In the genomic region with DNA sequence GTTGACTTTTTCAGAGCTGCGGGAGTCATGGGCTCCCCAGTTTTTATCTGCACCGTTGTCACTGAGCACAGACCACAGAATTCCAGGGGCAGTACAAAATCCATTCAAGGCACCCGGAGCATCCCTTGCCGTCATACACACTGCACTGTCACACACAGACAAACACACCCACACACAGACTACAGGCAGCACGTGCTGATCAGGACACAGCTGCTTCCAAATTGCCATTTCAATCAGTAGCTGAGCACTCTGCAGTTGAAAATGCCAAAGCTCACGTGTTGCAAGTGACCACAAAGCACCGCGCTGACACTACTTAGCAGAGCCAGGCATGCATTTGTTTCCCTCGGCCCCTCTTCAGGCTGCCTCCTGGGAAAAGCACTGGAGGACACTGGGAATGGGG, we compare ENCODE assay signal across 26 mouse cellular contexts. TPM values are rescaled to one million over a fixed set of nuclear protein-coding genes. Genes with fewer than 3 reads are reported as not detected.
DNase-seq lines count a peak whose midpoint lies in the region; ATAC-seq lines count a peak whose summit lies in the region.
"Had no signal": no experiment of that assay in that cellular context is flagged by ENCODE, and none has a peak within 500 bp of the region (broad histone marks: within the 10 kb centered on the region; RNA-seq: fewer than 3 reads in every experiment).

No protein-coding gene starts in this region.

- H3K27ac ChIP-seq in midbrain, embryonic 13.5 days = peak overlapping the region; percentile 35; the same call in 1 of the 2 replicates
- H3K27ac ChIP-seq in midbrain, embryonic 10.5 days (replicated peaks) = no peak overlapping the region
- H3K27ac ChIP-seq in hindbrain, embryonic 14.5 days = no peak overlapping the region
- H3K27ac ChIP-seq in neural tube, embryonic 14.5 days (ENCODE audit: low read depth, low read length) = peak overlapping the region; percentile 46; the same call in 1 of the 2 replicates
- H3K27ac ChIP-seq: embryonic facial prominence, embryonic 10.5 days; heart, adult 2 months; heart, embryonic 13.5 days; kidney, postnatal 0 days; limb, embryonic 15.5 days; liver, embryonic 15.5 days; macrophage; midbrain, embryonic 15.5 days had no signal

- peak; percentile 38; the same call in 1 of the 2 replicates for ATAC-seq in frontal cortex, adult (ENCODE audit: low TSS enrichment)
- no peak for ATAC-seq in midbrain, embryonic 13.5 days
- ATAC-seq in hindbrain, embryonic 14.5 days (ENCODE audit: low FRiP score) = no peak
- ATAC-seq in neural tube, embryonic 14.5 days (ENCODE audit: low read depth) = no peak; the same call in 1 of the 2 replicates
- ATAC-seq: forebrain, postnatal 0 days; midbrain, embryonic 15.5 days had no signal

- no peaks in the 10 kb centered on the region for H3K9me3 ChIP-seq in midbrain, embryonic 13.5 days
- peaks cover 5% of the 10 kb centered on the region; the same call in 1 of the 2 replicates for H3K9me3 ChIP-seq in midbrain, embryonic 10.5 days (replicated peaks)
- H3K9me3 ChIP-seq in hindbrain, embryonic 14.5 days (ENCODE audit: control insufficient read depth, low read length) = no peaks in the 10 kb centered on the region
- H3K9me3 ChIP-seq in neural tube, embryonic 14.5 days (ENCODE audit: control insufficient read depth, low read length) = no peaks in the 10 kb centered on the region
- H3K9me3 ChIP-seq: embryonic facial prominence, embryonic 10.5 days; heart, embryonic 13.5 days; limb, embryonic 15.5 days; liver, embryonic 15.5 days; midbrain, embryonic 15.5 days had no signal

- H3K4me3 ChIP-seq in midbrain, embryonic 13.5 days (replicated peaks) = no peak overlapping the region
- no peak overlapping the region for H3K4me3 ChIP-seq in midbrain, embryonic 10.5 days
- H3K4me3 ChIP-seq in hindbrain, embryonic 14.5 days (replicated peaks; ENCODE audit: low read length) = no peak overlapping the region
- no peak overlapping the region for H3K4me3 ChIP-seq in neural tube, embryonic 14.5 days (ENCODE audit: low read depth, low read length)
- H3K4me3 ChIP-seq: embryonic facial prominence, embryonic 10.5 days; heart, adult 2 months; heart, embryonic 13.5 days; limb, embryonic 15.5 days; liver, embryonic 15.5 days; midbrain, embryonic 15.5 days had no signal

- DNase-seq in frontal cortex, postnatal 36 days (ENCODE audit: low spot score in 2 of 2) = no peak
- no peak for DNase-seq in midbrain, embryonic 10.5 days (ENCODE audit: low spot score)
- no peak for DNase-seq in hindbrain, embryonic 14.5 days (ENCODE audit: low spot score)
- DNase-seq in thymus, postnatal 36 days = no peak
- DNase-seq: adrenal gland, adult 2 months; B cell, adult 2 months; cerebellum, adult 11-12 months; forebrain, postnatal 0 days; gastrocnemius, postnatal 36 days; heart, adult 2 months; heart, postnatal 14 days; kidney, adult 11 months; left cerebral cortex, postnatal 4 days; thymus, postnatal 14 days had no signal

- H3K4me1 ChIP-seq in midbrain, embryonic 13.5 days (replicated peaks) = peaks cover 84% of the 10 kb centered on the region
- H3K4me1 ChIP-seq in midbrain, embryonic 10.5 days = peaks cover 55% of the 10 kb centered on the region
- H3K4me1 ChIP-seq in hindbrain, embryonic 14.5 days (replicated peaks; ENCODE audit: control insufficient read depth, insufficient read depth, low read length) = peaks cover 58% of the 10 kb centered on the region
- peaks cover 19% of the 10 kb centered on the region; the same call in 1 of the 2 replicates for H3K4me1 ChIP-seq in neural tube, embryonic 14.5 days (ENCODE audit: control insufficient read depth, insufficient read depth, low read length)
- H3K4me1 ChIP-seq: heart, embryonic 13.5 days; liver, embryonic 15.5 days had no signal

- H3K9ac ChIP-seq in midbrain, embryonic 13.5 days (replicated peaks) = no peak overlapping the region
- no peak overlapping the region for H3K9ac ChIP-seq in hindbrain, embryonic 14.5 days
- H3K9ac ChIP-seq in neural tube, embryonic 14.5 days (replicated peaks; ENCODE audit: low read depth, low read length) = no peak overlapping the region
- H3K9ac ChIP-seq: forebrain, postnatal 0 days; heart, embryonic 13.5 days; limb, embryonic 15.5 days; liver, embryonic 15.5 days; midbrain, embryonic 15.5 days had no signal

- H3K4me2 ChIP-seq in midbrain, embryonic 13.5 days (replicated peaks) = peak overlapping the region; percentile 19
- H3K4me2 ChIP-seq in hindbrain, embryonic 14.5 days (replicated peaks) = 0 out of 2 replicates have a peak overlapping the region, but pooled peaks have one; percentile 4
- no peak overlapping the region for H3K4me2 ChIP-seq in neural tube, embryonic 14.5 days (ENCODE audit: low read depth, low read length)
- H3K4me2 ChIP-seq: heart, embryonic 13.5 days; limb, embryonic 15.5 days; liver, embryonic 15.5 days had no signal

- peaks cover 54% of the 10 kb centered on the region for H3K36me3 ChIP-seq in midbrain, embryonic 13.5 days
- peaks cover 98% of the 10 kb centered on the region for H3K36me3 ChIP-seq in midbrain, embryonic 10.5 days
- H3K36me3 ChIP-seq in hindbrain, embryonic 14.5 days (replicated peaks; ENCODE audit: control insufficient read depth, insufficient read depth) = peaks cover 34% of the 10 kb centered on the region
- H3K36me3 ChIP-seq in neural tube, embryonic 14.5 days (ENCODE audit: control insufficient read depth, insufficient read depth, low read length) = 0 out of 2 replicates have a peak, but pooled peaks cover 8% of the 10 kb centered on the region
- H3K36me3 ChIP-seq: G1E; heart, embryonic 13.5 days; liver, embryonic 15.5 days; midbrain, embryonic 15.5 days had no signal

- no peaks in the 10 kb centered on the region for H3K27me3 ChIP-seq in midbrain, embryonic 13.5 days
- no peaks in the 10 kb centered on the region for H3K27me3 ChIP-seq in midbrain, embryonic 10.5 days (ENCODE audit: low read depth, poor library complexity, severe bottlenecking)
- no peaks in the 10 kb centered on the region for H3K27me3 ChIP-seq in hindbrain, embryonic 14.5 days (ENCODE audit: control insufficient read depth, insufficient read depth, low read length)
- H3K27me3 ChIP-seq in neural tube, embryonic 14.5 days (ENCODE audit: control insufficient read depth, insufficient read depth, low read length) = no peaks in the 10 kb centered on the region
- H3K27me3 ChIP-seq: CH12.LX; heart, embryonic 13.5 days; limb, embryonic 15.5 days; liver, embryonic 15.5 days; midbrain, embryonic 15.5 days had no signal

- WGBS in midbrain, embryonic 13.5 days = 80% methylated on average over 9 of the region's 9 CpGs
- 92% methylated on average over 9 of the region's 9 CpGs for WGBS in midbrain, embryonic 10.5 days
- 64% methylated on average over 9 of the region's 9 CpGs for WGBS in hindbrain, embryonic 14.5 days
- WGBS in neural tube, embryonic 14.5 days = 63% methylated on average over 9 of the region's 9 CpGs

RNA-seq across cellular contexts. Expression of a gene that starts 7.8 kb away (rescaled TPM):
- 49.8 and 53.5 TPM in 2 replicates for polyA plus RNA-seq in midbrain, embryonic 13.5 days (2015; fragmentation: Nextera tagmentation; extraction: Ambion mirVana)
- 30.9 and 44.7 TPM in 2 replicates for polyA plus RNA-seq in midbrain, embryonic 10.5 days (2016; fragmentation: Nextera tagmentation; extraction: Ambion mirVana)
- 49.9 and 50.7 TPM in 2 replicates for polyA plus RNA-seq in hindbrain, embryonic 14.5 days (2014; fragmentation: Nextera tagmentation; extraction: Ambion mirVana)
- 44.7 and 68.2 TPM in 2 replicates for polyA plus RNA-seq in neural tube, embryonic 14.5 days (2014; fragmentation: Nextera tagmentation; extraction: Ambion mirVana)
- polyA plus RNA-seq: G1E had no signal

Comparison
In these comparisons a context has a peak if more than half of its experiments do, and no peak if none do; other contexts are left out.
1. H3K27ac ChIP-seq: peak in midbrain, embryonic 13.5 days (single experiment) and neural tube, embryonic 14.5 days (single experiment); none in midbrain, embryonic 10.5 days (single experiment) and hindbrain, embryonic 14.5 days (single experiment).